Mouse (Mus musculus) heart, embryonic 11.5 days (tissue): ENCODE data around the gene Cyb5r4. TPM values are rescaled to one million over a fixed set of nuclear protein-coding genes. Genes with fewer than 3 reads are reported as not detected.
"Not testable (repeated sequence)": the region's sequence is repeated elsewhere in the genome, so short reads cannot be mapped to it uniquely, and the experiment has no call there.

Experiments
- ATAC-seq: fragments of 200-750 bp; cut with Nextera tagmentation; replicated peaks from 2 replicates; pipeline ENCODE4 v1.8.0; 2017; ENCODE audit warnings: moderate library complexity; ENCODE audit not compliant: insufficient number of reproducible peaks, low FRiP score, low TSS enrichment
- H3K27ac ChIP-seq: fragments of 300-500 bp; sonication (generic); 2 replicates; pipeline ENCODE4 v1.5.1; 2014; ENCODE audit warnings: mild to moderate bottlenecking, low read depth, low read length
- H3K27me3 ChIP-seq: fragments of 300-500 bp; sonication (generic); 2 replicates; pipeline ENCODE4 v1.6.1; 2014; ENCODE audit warnings: mild to moderate bottlenecking, low read length, mixed read lengths; ENCODE audit not compliant: control insufficient read depth, insufficient read depth
- H3K36me3 ChIP-seq: fragments of 300-500 bp; sonication (generic); 2 replicates; pipeline ENCODE4 v1.6.1; 2014; ENCODE audit warnings: mild to moderate bottlenecking, low read length, moderate library complexity, mixed read lengths; ENCODE audit not compliant: control insufficient read depth, insufficient read depth
- H3K4me1 ChIP-seq: fragments of 300-500 bp; sonication (generic); 2 replicates; pipeline ENCODE4 v1.6.1; 2014; ENCODE audit warnings: low read length; ENCODE audit not compliant: control insufficient read depth, insufficient read depth
- H3K4me2 ChIP-seq: fragments of 300-500 bp; sonication (generic); 2 replicates; pipeline ENCODE4 v1.6.1; 2014; ENCODE audit warnings: mild to moderate bottlenecking, moderate library complexity
- H3K4me3 ChIP-seq: fragments of 300-500 bp; sonication (generic); 2 replicates; pipeline ENCODE4 v1.5.1; 2014; ENCODE audit warnings: low read depth, low read length
- H3K9ac ChIP-seq: fragments of 300-500 bp; sonication (generic); 2 replicates; pipeline ENCODE4 v1.6.1; 2014; ENCODE audit warnings: mild to moderate bottlenecking, low read depth, low read length, moderate library complexity
- H3K9me3 ChIP-seq: fragments of 300-500 bp; sonication (generic); replicated peaks from 2 replicates; pipeline ENCODE4 v1.6.1; 2016; ENCODE audit warnings: low read length; ENCODE audit not compliant: control insufficient read depth
- WGBS: fragments of 180-500 bp; shearing (Covaris S2); extraction: QIAGEN DNeasy Blood & Tissue Kit; methylation state at CpG from one replicate; pipeline ENCODE4 v1.1.7; 2014; ENCODE audit not compliant: insufficient replicate concordance; 5-methylcytosine and 5-hydroxymethylcytosine counted together
- polyA plus RNA-seq: library from polyadenylated mRNA; unstranded; fragments of >200 nt; fragmentation: Nextera tagmentation; extraction: Ambion mirVana; gene quantifications from 2 replicates; pipeline ENCODE4 v1.2.1, GENCODE M21; 2014

The Cyb5r4 gene
- polyA plus RNA-seq, 1 experiment from 2014 or later, result 52.0 TPM

DNA sequence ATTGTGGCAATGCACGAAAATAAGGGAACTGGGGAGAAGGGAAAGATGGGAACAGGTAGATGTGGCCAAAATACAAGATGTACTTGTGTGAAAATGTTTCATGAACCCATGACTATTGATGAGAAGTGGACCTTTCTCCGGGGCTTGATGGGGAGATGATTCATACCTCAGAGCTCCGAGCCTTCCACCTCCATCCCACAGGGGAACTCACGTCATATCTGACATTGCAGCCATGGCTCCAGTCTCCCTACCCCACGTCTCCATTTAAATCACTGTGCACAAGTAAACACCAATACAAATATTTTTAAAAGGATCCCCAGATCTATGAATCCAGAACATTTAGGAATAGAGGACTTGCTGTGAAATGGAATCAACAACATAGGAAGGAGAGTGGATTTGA is 93.2 kb downstream of the Cyb5r4 start:
- Histone ChIP-seq H3K4me1 (no peaks in the 10 kb centered on the region), H3K27me3 (no peaks in the 10 kb centered on the region), H3K4me3 (no peak overlapping the region), H3K9me3 (no peaks in the 10 kb centered on the region), H3K4me2 (no peak overlapping the region), H3K9ac (no peak overlapping the region), H3K36me3 (no peaks in the 10 kb centered on the region), H3K27ac (no peak overlapping the region)
- 70% methylated on average over 5 of the region's 5 CpGs for WGBS
- no peak for ATAC-seq

DNA sequence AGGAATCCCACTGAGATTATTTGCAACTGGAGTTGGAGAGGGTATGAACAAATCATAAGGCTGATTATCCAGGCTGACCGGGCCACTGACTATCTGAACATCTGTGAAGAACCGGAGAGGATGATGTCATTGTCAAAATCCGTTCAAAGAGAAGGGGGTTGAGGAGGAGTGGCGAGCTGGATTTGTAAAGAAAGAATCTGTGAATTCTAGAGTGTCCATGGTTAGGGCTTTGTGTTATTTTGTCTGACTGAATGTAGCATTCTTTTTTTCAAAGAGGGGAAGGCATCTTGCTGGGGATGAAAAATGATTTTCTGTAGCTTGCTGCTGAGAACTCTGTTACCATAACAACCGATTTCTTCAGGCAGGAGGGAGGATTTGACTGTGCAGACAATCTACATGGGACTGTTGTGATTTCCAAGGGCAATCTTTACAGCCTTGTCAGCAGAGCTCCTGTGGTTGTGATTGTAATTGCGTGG is 93.7 kb downstream of the Cyb5r4 start:
- no peak overlapping the region for H3K27ac ChIP-seq
- H3K4me2 ChIP-seq, result no peak overlapping the region
- no peaks in the 10 kb centered on the region for H3K27me3 ChIP-seq
- no peaks in the 10 kb centered on the region for H3K9me3 ChIP-seq
- no peaks in the 10 kb centered on the region for H3K4me1 ChIP-seq
- WGBS, result 61% methylated on average over 6 of the region's 6 CpGs
- ATAC-seq, result no peak
- H3K4me3 ChIP-seq, result no peak overlapping the region
- H3K9ac ChIP-seq, result no peak overlapping the region
- no peaks in the 10 kb centered on the region for H3K36me3 ChIP-seq

DNA sequence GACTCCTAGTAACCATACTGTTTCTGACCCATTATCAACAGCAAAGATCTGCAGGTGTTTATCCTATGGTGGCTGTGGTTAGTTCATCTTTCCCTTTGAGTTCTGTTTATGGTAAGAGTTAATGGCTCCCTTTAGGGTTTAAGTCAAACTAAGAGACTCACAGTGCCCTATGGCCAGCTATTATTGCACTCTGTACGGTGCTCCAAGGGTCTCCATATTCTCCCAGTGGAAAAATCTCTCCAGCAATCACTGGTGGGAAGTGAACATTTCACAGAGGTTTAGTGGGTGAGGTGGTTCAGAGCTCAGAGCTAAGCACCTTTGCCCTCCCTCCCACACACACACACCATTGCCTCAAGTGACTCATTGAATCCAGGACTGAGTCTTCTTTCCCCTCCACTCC is 94.2 kb downstream of the Cyb5r4 start:
- no peaks in the 10 kb centered on the region for H3K36me3 ChIP-seq
- H3K9ac ChIP-seq, result no peak overlapping the region
- H3K27me3 ChIP-seq, result no peaks in the 10 kb centered on the region
- WGBS, result 83% methylated on average over 1 of the region's 1 CpGs
- no peak overlapping the region for H3K4me3 ChIP-seq
- no peak overlapping the region for H3K27ac ChIP-seq
- no peaks in the 10 kb centered on the region for H3K9me3 ChIP-seq
- no peaks in the 10 kb centered on the region for H3K4me1 ChIP-seq
- H3K4me2 ChIP-seq, result no peak overlapping the region
- ATAC-seq, result no peak

GRCm38 (mm10) chr9:87118996-87119395 is 97.2 kb downstream of the Cyb5r4 start:
- no peaks in the 10 kb centered on the region for H3K9me3 ChIP-seq
- H3K4me3 ChIP-seq, result no peak overlapping the region
- H3K27me3 ChIP-seq, result no peaks in the 10 kb centered on the region
- no peaks in the 10 kb centered on the region for H3K36me3 ChIP-seq
- WGBS, result 74% methylated on average over 3 of the region's 3 CpGs
- no peak overlapping the region for H3K9ac ChIP-seq
- ATAC-seq, result no peak
- H3K4me2 ChIP-seq, result no peak overlapping the region
- no peaks in the 10 kb centered on the region for H3K4me1 ChIP-seq
- no peak overlapping the region for H3K27ac ChIP-seq

DNA sequence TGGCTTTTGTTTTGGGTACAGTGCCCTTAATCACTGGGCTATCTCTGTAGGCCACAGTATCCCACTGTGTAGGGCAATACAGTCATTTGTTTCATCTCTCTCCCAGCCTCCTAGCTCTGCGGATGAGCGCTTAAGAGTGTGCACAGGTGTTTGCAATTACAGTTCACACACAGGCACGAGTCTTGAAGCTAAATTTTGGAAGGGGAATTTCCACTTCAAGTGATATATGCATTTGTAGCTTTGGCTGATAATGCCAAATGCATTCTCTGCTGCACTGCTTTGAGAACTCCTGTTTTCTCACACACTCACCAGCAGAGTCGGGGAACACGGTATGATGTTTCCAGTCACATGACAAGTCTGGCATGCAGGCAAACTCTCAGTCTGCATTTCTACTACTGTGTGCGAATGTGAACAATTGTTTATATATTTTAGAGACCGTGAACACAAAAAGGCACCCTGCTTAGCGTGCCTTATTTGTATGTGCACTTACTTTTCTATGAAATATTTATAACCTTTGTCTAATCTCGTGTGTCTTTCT is 100.2 kb downstream of the Cyb5r4 start:
- no peaks in the 10 kb centered on the region for H3K4me1 ChIP-seq
- no peaks in the 10 kb centered on the region for H3K9me3 ChIP-seq
- H3K9ac ChIP-seq, result no peak overlapping the region
- no peaks in the 10 kb centered on the region for H3K36me3 ChIP-seq
- no peak overlapping the region for H3K4me2 ChIP-seq
- no peak overlapping the region for H3K4me3 ChIP-seq
- H3K27me3 ChIP-seq, result no peaks in the 10 kb centered on the region
- 64% methylated on average over 9 of the region's 9 CpGs for WGBS
- H3K27ac ChIP-seq, result no peak overlapping the region
- no peak for ATAC-seq

DNA sequence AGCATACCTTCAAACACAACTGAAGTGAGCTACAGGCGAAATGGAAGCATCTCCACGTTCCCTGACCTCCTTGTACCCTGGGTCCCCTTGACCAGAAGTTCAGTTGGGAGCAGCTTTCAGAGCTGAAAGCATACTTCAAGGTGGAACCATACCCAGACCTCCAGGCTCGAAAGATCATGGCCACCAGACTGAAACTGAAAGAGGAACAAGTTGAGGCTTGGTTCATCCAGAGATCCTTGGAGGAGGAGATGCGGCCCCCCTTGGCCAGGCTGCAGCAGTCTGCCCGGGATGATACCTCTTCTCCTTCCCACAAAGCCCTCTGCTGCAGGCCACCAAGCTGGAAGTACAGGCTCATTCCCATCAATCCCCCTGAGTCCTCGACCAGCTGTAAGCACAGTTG is 105.2 kb downstream of the Cyb5r4 start:
- H3K4me1 ChIP-seq, H3K27me3 ChIP-seq, H3K36me3 ChIP-seq, H3K9ac ChIP-seq, H3K27ac ChIP-seq, H3K9me3 ChIP-seq, H3K4me3 ChIP-seq, H3K4me2 ChIP-seq, ATAC-seq: not testable (repeated sequence)
- 65% methylated on average over 6 of the region's 6 CpGs for WGBS

Other genes with a start within 250 kb of the Cyb5r4 start
- gene Snap91, start 141.4 kb upstream of the Cyb5r4 start, polyA plus RNA-seq, result 23.5 and 26.2 TPM in 2 replicates
- 0.26 and 0.49 TPM in 2 replicates for gene Ripply2, start 6.5 kb upstream of the Cyb5r4 start, polyA plus RNA-seq
- not detected in 2 replicates for gene Mrap2, start 122.3 kb downstream of the Cyb5r4 start, polyA plus RNA-seq
- 4.4 and 6.0 TPM in 2 replicates for gene Cep162, start 233.5 kb downstream of the Cyb5r4 start, polyA plus RNA-seq